Mouse (Mus musculus) liver, adult 2 months (tissue): ENCODE data around the gene Aars. TPM values are rescaled to one million over a fixed set of nuclear protein-coding genes. Genes with fewer than 3 reads are reported as not detected.
"Not testable (repeated sequence)": the region's sequence is repeated elsewhere in the genome, so short reads cannot be mapped to it uniquely, and the experiment has no call there.

Experiments used
- DNase-seq: peaks from one replicate; pipeline ENCODE4 v3.0.0-alpha.2; 2011; ENCODE audit warnings: low read depth, low spot score; ENCODE audit errors: extremely low read depth
- H3K27ac ChIP-seq: fragments of 200-500 bp; replicated peaks from 2 replicates; pipeline ENCODE4 v1.5.1; 2012; ENCODE audit warnings: low read depth, mild to moderate bottlenecking, control low read depth, inconsistent platforms, low read length; ENCODE audit not compliant: insufficient read depth
- H3K27me3 ChIP-seq: fragments of 200-500 bp; 2 replicates; pipeline ENCODE4 v1.6.1; 2012; ENCODE audit warnings: mild to moderate bottlenecking, moderate library complexity, low read length, inconsistent platforms; ENCODE audit not compliant: control insufficient read depth, insufficient read depth
- H3K36me3 ChIP-seq: fragments of 200-500 bp; 2 replicates; pipeline ENCODE4 v1.6.1; 2012; ENCODE audit warnings: low read length, inconsistent platforms; ENCODE audit not compliant: control insufficient read depth, insufficient read depth
- H3K4me1 ChIP-seq: fragments of 200-500 bp; 2 replicates; pipeline ENCODE4 v1.6.1; 2011; ENCODE audit warnings: low read length; ENCODE audit not compliant: control insufficient read depth, insufficient read depth
- H3K4me3 ChIP-seq: fragments of 200-500 bp; 2 replicates; pipeline ENCODE4 v1.5.1; 2011; ENCODE audit warnings: low read depth, mild to moderate bottlenecking, control low read depth, low read length, moderate library complexity; ENCODE audit not compliant: insufficient read depth
- H3K79me2 ChIP-seq: fragments of 200-500 bp; 2 replicates; pipeline ENCODE4 v1.6.1; 2012; ENCODE audit warnings: inconsistent platforms, mild to moderate bottlenecking, low read length, moderate library complexity; ENCODE audit not compliant: control insufficient read depth, insufficient read depth
- H3K9ac ChIP-seq: fragments of 200-500 bp; 2 replicates; pipeline ENCODE4 v1.6.1; 2012; ENCODE audit warnings: low read depth, mild to moderate bottlenecking, control low read depth, inconsistent platforms, low read length
- CTCF ChIP-seq: fragments of 200-500 bp; IDR thresholded peaks from 2 replicates; pipeline ENCODE4 v1.5.1; 2011; ENCODE audit warnings: low read depth, low read length, control low read depth
- POLR2A ChIP-seq: fragments of 200-500 bp; IDR thresholded peaks from 2 replicates; pipeline ENCODE4 v1.6.1; 2011; ENCODE audit warnings: low read length, control low read depth; ENCODE audit not compliant: insufficient read depth; ENCODE audit errors: extremely low read depth
- whole genome bisulfite sequencing: fragments of 180-500 bp; shearing (Covaris S2); methylation state at CpG from one replicate; pipeline ENCODE4 v1.1.7; 2018; 5-methylcytosine and 5-hydroxymethylcytosine counted together
- polyA plus RNA-seq: library from polyadenylated mRNA; depleted of rRNA; stranded (reverse); fragments of >200 nt; gene quantifications from 2 replicates; pipeline ENCODE4 v1.2.3, GENCODE M21; 2012
- total RNA-seq: library from RNA; depleted of rRNA; stranded (reverse); fragments of >200 nt; gene quantifications from 2 replicates; pipeline ENCODE4 v1.2.3, GENCODE M21; 2014

The Aars gene
- total and polyA plus RNA-seq, 2 experiments, result 56.9 to 60.5 TPM

GRCm38 (mm10) chr8:111075926-111076325, 43.0 kb downstream of the Aars start:
- 92% methylated on average over 3 of the region's 3 CpGs for WGBS

GRCm38 (mm10) chr8:111079461-111079860, 46.5 kb downstream of the Aars start:
- Histone ChIP-seq H3K4me3 (no peak overlapping the region), H3K79me2 (no peaks in the 10 kb centered on the region), H3K4me1 (peaks cover 3% of the 10 kb centered on the region; the same call in 1 of the 2 replicates), H3K36me3 (no peaks in the 10 kb centered on the region), H3K27ac (no peak overlapping the region), H3K27me3 (no peaks in the 10 kb centered on the region), H3K9ac (no peak overlapping the region)
- 11% methylated on average over 5 of the region's 5 CpGs for WGBS
- DNase-seq, result peak; percentile 67
- TF ChIP-seq POLR2A, result no peak
- TF ChIP-seq CTCF, result no peak

More at GRCm38 (mm10) chr8:111075926-111076325, 43.0 kb downstream of the Aars start:
- no peaks in the 10 kb centered on the region for H3K27me3 ChIP-seq
- no peaks in the 10 kb centered on the region for H3K79me2 ChIP-seq
- H3K9ac ChIP-seq, result no peak overlapping the region
- no peaks in the 10 kb centered on the region for H3K36me3 ChIP-seq
- DNase-seq, result no peak
- peaks cover 3% of the 10 kb centered on the region; the same call in 1 of the 2 replicates for H3K4me1 ChIP-seq
- H3K4me3 ChIP-seq, result no peak overlapping the region
- H3K27ac ChIP-seq, result no peak overlapping the region
- no peak for TF ChIP-seq POLR2A
- TF ChIP-seq CTCF, result no peak

- Histone ChIP-seq H3K36me3 (no peaks in the 10 kb centered on the region), H3K27me3 (no peaks in the 10 kb centered on the region), H3K9ac (no peak overlapping the region), H3K4me3 (no peak overlapping the region), H3K27ac (no peak overlapping the region), H3K4me1 (peaks cover 3% of the 10 kb centered on the region; the same call in 1 of the 2 replicates), H3K79me2 (no peaks in the 10 kb centered on the region)
- 31% methylated on average over 6 of the region's 6 CpGs for WGBS
- no peak for DNase-seq
- TF ChIP-seq CTCF (peak; percentile 71), POLR2A (no peak)
Observed at GRCm38 (mm10) chr8:111079861-111080271, 46.9 kb downstream of the Aars start.

GRCm38 (mm10) chr8:111081580-111082258, 48.8 kb downstream of the Aars start:
- 81% methylated on average over 12 of the region's 12 CpGs for WGBS
- H3K4me3 ChIP-seq, result no peak overlapping the region
- H3K36me3 ChIP-seq, result no peaks in the 10 kb centered on the region
- no peak for TF ChIP-seq POLR2A
- TF ChIP-seq CTCF, result no peak
- no peak for DNase-seq
- H3K27me3 ChIP-seq, result no peaks in the 10 kb centered on the region
- H3K4me1 ChIP-seq, result peaks cover 3% of the 10 kb centered on the region; the same call in 1 of the 2 replicates
- no peak overlapping the region for H3K9ac ChIP-seq
- no peak overlapping the region for H3K27ac ChIP-seq
- H3K79me2 ChIP-seq, result no peaks in the 10 kb centered on the region

DNA sequence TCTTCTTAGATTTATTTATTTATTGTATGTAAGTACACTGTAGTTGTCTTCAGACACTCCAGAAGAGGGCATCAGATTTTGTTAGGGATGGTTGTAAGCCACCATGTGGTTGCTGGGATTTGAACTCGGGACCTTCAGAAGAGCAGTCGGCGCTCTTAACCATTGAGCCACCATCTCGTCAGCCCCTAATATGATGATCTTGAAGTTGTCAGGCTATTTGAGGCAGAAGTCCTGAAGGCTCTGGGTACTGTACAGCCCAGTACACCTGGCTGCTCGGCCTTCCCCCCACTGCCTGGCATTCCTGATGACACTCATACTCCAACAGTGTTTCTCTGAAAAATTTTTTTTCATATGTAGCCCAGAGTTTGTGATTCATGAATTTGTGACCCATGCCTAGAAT, 51.0 kb downstream of the Aars start:
- H3K36me3 ChIP-seq, DNase-seq, H3K27me3 ChIP-seq, H3K4me3 ChIP-seq, H3K9ac ChIP-seq, H3K27ac ChIP-seq, H3K4me1 ChIP-seq, H3K79me2 ChIP-seq: not testable (repeated sequence)
- WGBS, result 91% methylated on average over 5 of the region's 5 CpGs

GRCm38 (mm10) chr8:111090126-111090525, 57.2 kb downstream of the Aars start:
- Histone ChIP-seq H3K27me3 (no peaks in the 10 kb centered on the region), H3K36me3 (no peaks in the 10 kb centered on the region), H3K27ac (no peak overlapping the region), H3K4me3 (no peak overlapping the region), H3K9ac (no peak overlapping the region), H3K79me2 (no peaks in the 10 kb centered on the region), H3K4me1 (peaks cover 2% of the 10 kb centered on the region; the same call in 1 of the 2 replicates)
- DNase-seq, result peak; percentile 59
- TF ChIP-seq POLR2A (no peak), CTCF (peak; percentile 75; the same call in 1 of the 2 replicates)
- 1% methylated on average over 2 of the region's 2 CpGs for WGBS
